In genomic region chr19:46338331-46338936, GRCm38 (mm10) we compare ENCODE assay signal across 8 mouse cellular contexts. TPM values are rescaled to one million over a fixed set of nuclear protein-coding genes. Genes with fewer than 3 reads are reported as not detected.
A peak's percentile ranks its signal among the peaks of the same experiment; 100 is the strongest.
DNase-seq lines count a peak whose midpoint lies in the region; ATAC-seq lines count a peak whose summit lies in the region.

Gene Cuedc2, minus strand, starts transcription at chr19:46338702.

- peaks cover 12% of the 10 kb centered on the region for H3K27me3 ChIP-seq in heart, embryonic 13.5 days (replicated peaks)
- H3K27me3 ChIP-seq in liver, embryonic 12.5 days (replicated peaks): peaks cover 9% of the 10 kb centered on the region
- H3K27me3 ChIP-seq in stomach, embryonic 15.5 days (replicated peaks): no peaks in the 10 kb centered on the region

- DNase-seq in CD4-positive, CD25-positive, alpha-beta regulatory T cell, adult 2 months (ENCODE audit: low read depth, low spot score): peak; percentile 95
- DNase-seq in fat pad, adult 2 months (ENCODE audit: extremely low read depth, low read depth, low spot score): peak; percentile 76
- peak; percentile 97 for DNase-seq in kidney, postnatal 10 days
- peak; percentile 93 to 95 for DNase-seq in natural killer cell, adult 2 months (ENCODE audit: low spot score in 2 of 2)

- peak within 1 kb of the TSS; percentile 75 for H3K27ac ChIP-seq in brown adipose tissue, adult 24 weeks (replicated peaks; ENCODE audit: low read depth, low read length)
- peak within 1 kb of the TSS; percentile 48; the same call in 1 of the 2 replicates for H3K27ac ChIP-seq in heart, embryonic 13.5 days (replicated peaks)
- peak within 1 kb of the TSS; percentile 72 for H3K27ac ChIP-seq in liver, embryonic 12.5 days
- peak within 1 kb of the TSS; percentile 63 for H3K27ac ChIP-seq in stomach, embryonic 15.5 days

- ATAC-seq in heart, embryonic 13.5 days (ENCODE audit: extremely low read depth, insufficient number of reproducible peaks, low FRiP score, low TSS enrichment): peak; percentile 82
- peak; percentile 86 for ATAC-seq in liver, embryonic 12.5 days
- ATAC-seq in stomach, embryonic 15.5 days (ENCODE audit: insufficient read depth, low FRiP score, low read depth): peak; percentile 89

- H3K4me1 ChIP-seq in brown adipose tissue, adult 24 weeks (ENCODE audit: control insufficient read depth, insufficient read depth, insufficient read length, low read length): no peaks in the 10 kb centered on the region
- H3K4me1 ChIP-seq in heart, embryonic 13.5 days: peaks cover 20% of the 10 kb centered on the region
- H3K4me1 ChIP-seq in liver, embryonic 12.5 days: peaks cover 38% of the 10 kb centered on the region
- peaks cover 10% of the 10 kb centered on the region for H3K4me1 ChIP-seq in stomach, embryonic 15.5 days

- H3K4me3 ChIP-seq in brown adipose tissue, adult 24 weeks (ENCODE audit: insufficient read depth, low read depth, low read length): peak within 1 kb of the TSS; percentile 95
- H3K4me3 ChIP-seq in heart, embryonic 13.5 days: peak within 1 kb of the TSS; percentile 87
- H3K4me3 ChIP-seq in liver, embryonic 12.5 days: peak within 1 kb of the TSS; percentile 66
- peak within 1 kb of the TSS; percentile 84 for H3K4me3 ChIP-seq in stomach, embryonic 15.5 days (replicated peaks)

- no peaks in the 10 kb centered on the region for H3K9me3 ChIP-seq in heart, embryonic 13.5 days
- H3K9me3 ChIP-seq in liver, embryonic 12.5 days (replicated peaks): no peaks in the 10 kb centered on the region
- H3K9me3 ChIP-seq in stomach, embryonic 15.5 days: no peaks in the 10 kb centered on the region

- peak within 1 kb of the TSS; percentile 91 for H3K9ac ChIP-seq in heart, embryonic 13.5 days
- peak within 1 kb of the TSS; percentile 82 for H3K9ac ChIP-seq in liver, embryonic 12.5 days
- H3K9ac ChIP-seq in stomach, embryonic 15.5 days: peak within 1 kb of the TSS; percentile 82

- WGBS in heart, embryonic 13.5 days: under 1% methylated on average over 31 of the region's 31 CpGs
- under 1% methylated on average over 31 of the region's 31 CpGs for WGBS in liver, embryonic 12.5 days (ENCODE audit: insufficient replicate concordance)
- under 1% methylated on average over 31 of the region's 31 CpGs for WGBS in stomach, embryonic 15.5 days

- no peaks in the 10 kb centered on the region for H3K36me3 ChIP-seq in heart, embryonic 13.5 days
- H3K36me3 ChIP-seq in liver, embryonic 12.5 days: no peaks in the 10 kb centered on the region; the same call in 1 of the 2 replicates
- H3K36me3 ChIP-seq in stomach, embryonic 15.5 days: no peaks in the 10 kb centered on the region

- H3K4me2 ChIP-seq in heart, embryonic 13.5 days: peak within 1 kb of the TSS; percentile 88
- peak within 1 kb of the TSS; percentile 87 for H3K4me2 ChIP-seq in liver, embryonic 12.5 days
- H3K4me2 ChIP-seq in stomach, embryonic 15.5 days: peak within 1 kb of the TSS; percentile 75

RNA-seq across cellular contexts. Expression of gene Cuedc2, which starts in this region (rescaled TPM):
- polyA plus RNA-seq in brown adipose tissue, adult 24 weeks (2012; ENCODE audit: insufficient read depth, insufficient read length, missing spikeins): 61.9 and 67.2 TPM in 2 replicates
- polyA plus RNA-seq in heart, embryonic 13.5 days (2015; fragmentation: Nextera tagmentation; extraction: Ambion mirVana): 114 and 131 TPM in 2 replicates
- 97.6 and 99.1 TPM in 2 replicates for polyA plus RNA-seq in liver, embryonic 12.5 days (2016; fragmentation: Nextera tagmentation; extraction: Ambion mirVana)
- 134 and 137 TPM in 2 replicates for polyA plus RNA-seq in stomach, embryonic 15.5 days (2015; fragmentation: Nextera tagmentation; extraction: Ambion mirVana)

Comparison
In these comparisons a context has a peak if more than half of its experiments do, and no peak if none do; other contexts are left out.
1. Peak in every context shown above with its lines: DNase-seq, ATAC-seq, H3K4me3 ChIP-seq and H3K27ac ChIP-seq.